Mouse (Mus musculus) central nervous system, embryonic 14 days (tissue): Measurements from ENCODE around the gene Mpv17l2. TPM values are rescaled to one million over a fixed set of nuclear protein-coding genes. Genes with fewer than 3 reads are reported as not detected.

Experiments
- polyA plus RNA-seq: library from polyadenylated mRNA; depleted of rRNA; stranded (reverse); fragments of >200 nt; gene quantifications from 2 replicates; pipeline ENCODE4 v1.2.3, GENCODE M21; 2012; rRNA removed

Mpv17l2 gene
- polyA plus RNA-seq: 29.6 and 30.7 TPM in 2 replicates

DNA sequence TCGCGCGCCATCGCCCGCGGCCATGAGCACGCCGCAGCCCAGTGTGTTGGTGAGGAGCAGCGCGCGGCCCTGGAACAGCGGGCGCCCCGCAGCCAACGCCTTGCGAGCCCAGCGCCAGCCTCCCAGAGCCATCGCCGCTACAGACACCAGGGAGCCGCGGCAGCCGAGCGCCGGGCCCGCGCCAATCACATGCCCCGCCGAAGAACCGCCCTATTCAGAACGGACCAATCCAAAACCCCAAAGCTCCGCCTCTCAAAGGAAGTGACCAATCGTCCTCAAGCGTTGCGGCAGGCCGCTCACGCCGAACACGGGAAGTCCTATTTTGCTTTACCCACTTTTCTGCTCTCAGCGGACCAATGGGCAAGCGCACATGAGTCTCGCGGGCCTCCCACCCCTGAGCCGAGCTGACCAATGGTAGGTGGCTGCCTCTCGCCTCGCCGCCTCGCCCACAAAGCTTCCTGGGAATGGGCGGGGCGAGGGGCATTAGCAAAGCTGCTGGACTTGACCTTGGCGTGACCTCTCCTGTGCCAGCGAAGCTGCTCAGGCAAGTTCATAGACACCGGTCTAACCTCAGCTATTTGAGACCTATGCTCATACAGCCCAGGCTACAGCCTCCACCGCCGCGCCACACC, at the start of gene Mpv17l2:
Gene Mpv17l2, minus strand, starts transcription at position 172 of the 632 bp plus-strand sequence.

DNA sequence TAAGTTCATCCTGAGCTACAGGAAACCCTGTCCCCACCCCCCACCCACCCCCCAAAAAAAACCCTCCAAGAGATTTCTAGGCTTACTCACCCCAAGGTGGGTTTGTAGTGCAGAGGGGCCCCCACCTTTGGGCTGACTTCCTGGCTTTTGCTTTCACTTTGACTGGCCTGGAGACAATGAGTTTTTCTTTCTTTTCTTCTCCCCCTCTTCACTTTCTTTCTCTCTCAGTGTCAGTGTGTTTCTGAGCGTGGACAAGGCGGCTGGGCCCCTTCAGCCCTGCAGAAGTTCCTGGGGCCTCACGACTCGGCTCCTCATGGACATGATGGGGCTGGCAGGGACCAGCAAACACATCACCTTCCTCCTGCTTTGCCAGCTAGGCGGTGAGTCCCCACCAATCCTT, 47.5 kb upstream of the Mpv17l2 start, which contains the start of gene Il12rb1:
Gene Il12rb1, plus strand, starts transcription at position 211 of the 400 bp plus-strand sequence.

DNA sequence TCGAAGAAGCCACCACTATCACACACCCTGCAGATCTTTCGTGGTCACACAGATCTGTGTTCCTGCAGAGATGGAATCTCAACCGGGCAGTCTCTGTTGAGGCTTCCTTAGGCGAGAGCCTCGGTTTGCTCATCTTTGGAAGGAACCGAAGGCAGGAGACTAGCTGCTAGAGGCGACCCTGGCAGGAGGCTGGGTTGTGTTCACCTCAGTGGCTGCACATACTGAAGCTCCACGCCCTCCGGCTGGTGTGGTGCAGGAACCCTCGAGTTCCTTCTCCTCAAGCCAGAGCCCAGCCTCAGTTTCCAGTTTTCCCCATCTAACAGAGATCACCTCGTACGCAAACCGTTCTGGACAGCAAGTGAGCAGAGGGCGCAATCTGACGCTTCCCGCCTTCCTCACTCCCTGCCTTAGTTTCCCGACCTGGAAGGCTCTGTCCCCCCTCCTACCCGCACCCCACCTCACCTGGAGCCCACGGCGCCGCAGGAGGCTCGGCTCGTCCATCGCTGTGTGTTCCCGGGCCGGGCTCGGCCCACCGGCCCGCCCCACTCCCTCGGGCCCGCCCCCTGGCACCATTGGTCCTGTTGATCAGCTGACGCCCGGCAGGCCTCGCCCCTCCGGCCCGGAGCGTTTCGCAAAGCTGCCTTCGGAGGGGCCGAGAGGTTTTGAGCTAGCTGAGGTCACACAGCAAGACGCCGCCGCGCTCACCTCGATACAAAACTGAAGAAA, 43.9 kb upstream of the Mpv17l2 start, which contains the start of gene Mast3:
Gene Mast3, minus strand, starts transcription at position 574 of the 726 bp plus-strand sequence.

DNA sequence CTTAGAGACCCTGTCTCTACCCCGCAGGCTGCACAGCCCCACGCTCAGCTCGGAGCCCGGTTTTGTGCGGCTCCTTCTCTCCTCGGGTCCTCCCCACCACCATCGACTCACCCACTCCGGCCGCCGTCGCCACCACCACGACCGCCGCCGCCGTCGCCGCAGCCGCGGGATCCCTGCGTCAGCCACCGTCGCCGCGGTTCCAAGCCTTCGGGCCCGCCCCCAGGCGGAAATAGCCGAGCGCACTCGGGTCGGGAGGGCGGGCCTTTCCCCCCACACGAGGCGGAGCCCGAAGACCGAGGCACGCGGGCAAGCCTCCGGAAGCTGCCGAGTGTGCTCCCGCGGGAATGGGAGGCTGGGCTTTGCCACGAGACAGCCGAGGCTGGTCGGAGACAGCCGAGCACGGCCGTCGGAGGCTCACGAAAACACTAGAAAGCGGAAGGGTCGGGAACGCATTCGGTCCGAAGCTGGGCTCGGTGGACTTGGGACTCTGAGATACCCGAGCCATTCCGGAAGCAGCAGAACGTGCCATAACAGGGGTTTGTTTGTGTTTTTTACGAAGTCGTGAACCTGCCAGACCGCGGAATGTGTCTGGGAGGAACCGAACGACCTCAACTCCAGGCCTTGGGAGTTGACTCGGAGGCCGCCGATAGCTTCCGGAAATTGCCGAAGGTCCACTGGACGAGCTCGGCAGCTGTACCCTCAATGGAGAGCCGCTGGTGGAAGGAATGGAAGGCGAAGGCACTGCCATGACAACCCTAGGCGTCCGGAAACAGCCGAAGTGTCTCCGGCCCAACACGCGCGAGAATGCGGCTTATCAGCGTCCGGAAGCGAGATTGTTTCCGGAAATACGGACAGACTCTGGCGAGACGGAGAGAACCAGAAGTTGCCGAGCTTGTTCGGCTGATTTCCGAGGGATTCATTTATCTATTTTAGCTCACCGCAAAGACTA, 16.0 kb upstream of the Mpv17l2 start, which contains the start of gene Pik3r2:
Gene Pik3r2, minus strand, starts transcription at position 218 of the 949 bp plus-strand sequence.

DNA sequence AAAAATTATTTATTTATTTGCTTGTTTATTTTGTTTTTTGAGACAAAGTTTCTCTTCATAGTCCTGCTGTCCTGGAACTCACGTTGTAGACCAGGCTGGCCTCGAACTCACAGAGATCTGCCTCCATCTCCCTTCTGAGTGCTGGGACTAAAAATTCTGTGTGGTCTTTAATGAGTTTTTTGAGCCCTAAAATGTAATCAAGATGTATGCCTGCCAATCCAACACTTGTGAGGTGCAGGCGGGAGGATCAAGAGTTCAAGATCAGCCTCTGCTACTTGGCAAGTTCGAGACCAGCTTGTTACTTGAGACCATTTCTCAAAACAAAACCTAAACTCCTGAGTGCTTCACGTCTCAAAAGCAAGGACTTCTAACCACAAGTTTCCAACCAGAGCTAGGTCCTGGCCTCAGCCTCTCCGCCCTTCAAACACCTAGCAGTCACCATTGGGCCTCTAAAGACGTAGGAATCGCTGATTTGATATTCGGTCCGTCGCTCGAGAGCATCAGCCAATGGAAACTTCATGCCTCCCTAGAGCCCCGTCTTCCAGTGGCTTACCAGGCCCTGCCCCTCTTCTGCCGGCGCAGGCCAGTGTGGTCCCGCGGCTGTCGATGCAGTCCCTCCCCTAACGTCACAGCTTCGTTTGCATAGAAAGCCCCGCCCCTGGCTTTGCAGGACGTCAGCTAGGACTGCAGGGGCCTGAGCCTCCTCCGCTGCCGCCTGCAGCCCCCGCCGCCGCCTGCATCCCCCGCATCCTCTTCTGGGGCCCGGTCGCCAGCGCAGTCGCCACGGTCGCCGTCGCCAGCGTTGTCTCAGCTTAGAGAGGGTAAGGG, 6.5 kb downstream of the Mpv17l2 start, which contains the start of gene Rab3a:
Gene Rab3a, plus strand, starts transcription at position 637 of the 828 bp plus-strand sequence.

DNA sequence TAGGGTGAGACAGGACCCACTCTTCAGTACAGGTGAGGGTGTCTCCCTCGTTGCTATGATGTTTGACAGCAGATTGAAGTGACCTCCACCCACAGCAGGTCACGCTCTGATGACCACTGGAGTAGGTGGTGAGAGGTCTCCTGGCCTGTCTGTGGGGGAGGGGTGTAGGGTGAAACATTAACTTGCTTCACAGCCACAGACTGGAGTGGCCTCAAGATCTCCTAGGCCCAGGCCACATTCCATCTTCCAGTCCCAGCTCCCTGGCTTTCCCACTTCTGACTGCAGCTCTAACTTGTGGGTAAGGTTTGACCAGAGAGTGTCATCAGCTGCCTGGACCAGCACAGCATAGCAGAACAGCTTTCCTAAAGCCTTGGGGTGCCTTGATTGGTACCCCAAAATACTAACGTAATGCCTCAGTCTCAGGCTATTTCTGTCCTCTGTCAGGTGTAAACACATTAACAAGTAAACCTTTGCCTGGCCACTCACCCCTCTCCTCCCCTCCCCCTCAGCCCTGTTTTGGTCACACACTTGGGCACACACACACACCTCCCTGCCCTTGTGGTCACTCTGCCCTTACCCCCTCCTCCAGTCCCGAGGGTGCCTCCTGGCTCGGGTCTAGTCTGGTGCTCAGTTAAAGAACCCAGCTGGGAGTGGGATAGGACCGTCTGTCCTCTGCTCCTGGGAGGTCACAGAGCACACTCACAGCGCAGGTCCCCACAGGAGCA, 37.1 kb downstream of the Mpv17l2 start, which contains the start of gene Pde4c:
Gene Pde4c, plus strand, starts transcription at position 235 of the 725 bp plus-strand sequence.

DNA sequence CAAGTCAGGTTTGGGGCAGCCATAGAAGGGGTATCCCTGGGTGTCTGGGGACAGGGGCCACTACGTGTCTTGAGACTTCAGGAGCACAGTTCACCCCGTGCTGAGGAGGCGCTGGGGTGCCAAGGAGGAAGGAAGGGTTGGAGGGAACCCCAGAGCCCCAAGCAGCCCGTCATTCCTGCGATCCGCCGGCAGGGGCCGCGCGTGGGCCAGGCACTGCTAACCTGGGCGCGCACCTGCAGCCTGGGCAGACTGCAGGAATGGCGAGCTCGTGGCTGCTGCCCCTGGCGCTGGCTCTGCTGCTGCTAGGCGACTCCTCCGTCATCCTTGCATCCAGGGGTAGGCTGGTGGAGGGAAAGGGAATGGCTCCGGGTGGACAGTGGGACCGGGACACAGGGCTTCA, 42.4 kb downstream of the Mpv17l2 start, which contains the start of gene Gm3336:
Gene Gm3336, plus strand, starts transcription at position 247 of the 400 bp plus-strand sequence.

Other genes with a start within 250 kb of the Mpv17l2 start
- 446 and 466 TPM in 2 replicates for gene Fkbp8, start 233.2 kb downstream of the Mpv17l2 start, polyA plus RNA-seq
- gene Kxd1, start 233.0 kb downstream of the Mpv17l2 start, polyA plus RNA-seq: 42.2 and 43.7 TPM in 2 replicates
- 29.2 and 29.7 TPM in 2 replicates for gene Ell, start 221.5 kb downstream of the Mpv17l2 start, polyA plus RNA-seq
- 143 and 177 TPM in 2 replicates for gene Isyna1, start 166.6 kb downstream of the Mpv17l2 start, polyA plus RNA-seq
- 183 and 213 TPM in 2 replicates for gene Ssbp4, start 152.1 kb downstream of the Mpv17l2 start, polyA plus RNA-seq
- gene Lrrc25, start 144.8 kb downstream of the Mpv17l2 start, polyA plus RNA-seq: 1.6 TPM in 2 replicates
- 0.19 and 0.29 TPM in 2 replicates for gene Gdf15, start 128.5 kb downstream of the Mpv17l2 start, polyA plus RNA-seq
- gene Pgpep1, start 100.6 kb downstream of the Mpv17l2 start, polyA plus RNA-seq: 59.2 and 61.0 TPM in 2 replicates
- gene Lsm4, start 87.7 kb downstream of the Mpv17l2 start, polyA plus RNA-seq: 183 and 207 TPM in 2 replicates
- gene Jund, start 62.0 kb downstream of the Mpv17l2 start, polyA plus RNA-seq: 210 and 211 TPM in 2 replicates
- gene Iqcn, start 57.5 kb downstream of the Mpv17l2 start, polyA plus RNA-seq: 0.08 and 0.10 TPM in 2 replicates
- gene Gm3336, start 42.4 kb downstream of the Mpv17l2 start, polyA plus RNA-seq: not detected in 2 replicates
- 0.53 and 0.63 TPM in 2 replicates for gene Pde4c, start 37.2 kb downstream of the Mpv17l2 start, polyA plus RNA-seq
- 325 and 328 TPM in 2 replicates for gene Rab3a, start 6.3 kb downstream of the Mpv17l2 start, polyA plus RNA-seq
- 130 and 142 TPM in 2 replicates for gene Pik3r2, start 15.8 kb upstream of the Mpv17l2 start, polyA plus RNA-seq
- gene Mast3, start 44.1 kb upstream of the Mpv17l2 start, polyA plus RNA-seq: 34.8 and 40.4 TPM in 2 replicates
- gene Il12rb1, start 47.5 kb upstream of the Mpv17l2 start, polyA plus RNA-seq: 0.09 and 0.25 TPM in 2 replicates
- gene Arrdc2, start 78.8 kb upstream of the Mpv17l2 start, polyA plus RNA-seq: 25.9 and 29.4 TPM in 2 replicates
- gene Kcnn1, start 102.3 kb upstream of the Mpv17l2 start, polyA plus RNA-seq: 27.1 and 32.0 TPM in 2 replicates
- 99.2 and 103 TPM in 2 replicates for gene Ccdc124, start 113.0 kb upstream of the Mpv17l2 start, polyA plus RNA-seq
- gene Slc5a5, start 131.8 kb upstream of the Mpv17l2 start, polyA plus RNA-seq: 1.3 and 1.4 TPM in 2 replicates
- 3,162 and 3,295 TPM in 2 replicates for gene Rpl18a, start 136.5 kb upstream of the Mpv17l2 start, polyA plus RNA-seq
- gene Map1s, start 145.0 kb upstream of the Mpv17l2 start, polyA plus RNA-seq: 64.2 and 71.1 TPM in 2 replicates